Mouse (Mus musculus) R1 (cell line): ENCODE results near the gene Catspere2.

ENCODE experiments used
- DNase-seq: peaks from one replicate; pipeline ENCODE4 v3.0.0-alpha.2; 2018; ENCODE audit warnings: low read depth, low spot score

Catspere2 gene

DNA sequence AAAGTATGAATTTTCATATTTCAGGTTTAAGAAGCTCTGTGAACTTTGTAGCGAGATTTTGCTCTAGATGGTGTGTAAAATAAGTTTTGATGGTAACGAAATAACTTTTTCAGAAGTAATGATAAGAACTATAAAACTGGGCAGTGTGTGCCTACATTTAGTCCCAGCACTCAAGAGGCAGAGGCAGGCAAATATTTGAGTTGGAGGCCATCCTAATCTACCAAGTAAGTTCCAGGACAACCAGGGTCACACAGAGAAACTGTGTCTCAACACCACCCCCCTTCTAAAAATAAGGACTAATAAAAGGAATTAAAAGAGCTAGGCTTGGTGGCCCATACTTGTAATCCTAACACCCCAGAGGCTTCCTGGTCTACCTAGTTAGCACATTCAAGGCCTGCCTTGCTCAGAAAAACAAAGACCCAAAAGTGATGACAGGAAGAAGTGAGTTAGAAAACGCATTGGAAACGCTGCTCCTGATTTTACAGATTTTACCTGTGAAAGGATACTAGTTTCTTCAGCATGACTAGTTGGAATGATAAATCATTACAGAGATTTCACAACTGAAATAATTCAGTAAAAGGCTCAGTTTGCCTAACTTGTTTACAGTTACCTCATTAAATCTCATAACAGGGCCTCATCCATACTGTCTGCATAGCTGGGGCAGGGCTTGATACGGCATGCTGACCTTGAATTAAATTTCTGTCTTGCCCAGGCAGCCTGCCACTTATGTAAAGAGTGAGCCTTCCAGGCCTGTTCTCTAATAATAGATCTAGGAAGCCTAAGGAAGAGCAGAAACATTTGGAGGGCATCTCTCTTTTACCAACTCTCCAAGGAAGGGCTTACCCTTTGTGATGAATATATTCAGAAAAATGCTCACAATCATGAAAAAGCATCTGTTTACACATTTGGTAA, 236.2 kb downstream of the Catspere2 start:
- DNase-seq: no peak
